ENCODE assay signal across 25 mouse cellular contexts in the genomic region with DNA sequence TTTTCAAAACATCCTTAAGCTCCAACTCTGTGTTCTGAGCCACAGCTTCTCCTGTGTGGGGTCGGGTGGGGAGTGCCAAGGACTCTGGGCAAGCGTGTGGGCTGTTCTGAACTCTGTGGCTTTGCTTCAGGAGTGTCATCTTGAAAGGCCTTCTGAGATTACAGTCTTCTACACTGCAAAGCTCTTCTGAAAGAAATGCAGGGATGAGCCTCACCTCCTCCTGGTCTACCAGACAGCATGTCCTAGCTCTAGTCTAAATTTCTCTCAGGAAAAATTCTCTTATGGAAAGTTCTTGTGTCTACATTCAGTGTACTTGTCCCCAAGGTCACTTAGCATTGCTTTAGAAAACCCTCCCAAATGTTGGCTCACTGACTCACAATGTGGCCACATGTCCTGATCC.
"Had no signal": no experiment of that assay in that cellular context is flagged by ENCODE, and none has a peak within 500 bp of the region (broad histone marks: within the 10 kb centered on the region; RNA-seq: fewer than 3 reads in every experiment).

No protein-coding gene starts in this region.

- H3K9ac ChIP-seq: heart, embryonic 12.5 days; hindbrain, embryonic 12.5 days; hindbrain, embryonic 14.5 days; intestine, embryonic 15.5 days; limb, embryonic 12.5 days; liver, embryonic 13.5 days; liver, embryonic 15.5 days had no signal

- H3K27ac ChIP-seq: gastrocnemius, adult 2 months; heart, embryonic 10.5 days; hindbrain, embryonic 10.5 days; hindbrain, embryonic 12.5 days; hindbrain, embryonic 14.5 days; intestine, embryonic 15.5 days; limb, embryonic 10.5 days; limb, embryonic 12.5 days; liver, embryonic 13.5 days; liver, embryonic 15.5 days had no signal

- DNase-seq: gastrocnemius, adult 2 months; gastrocnemius, postnatal 10 days; gastrocnemius, postnatal 25 days; heart, postnatal 10 days; heart, postnatal 4 days; kidney, adult 18-20 months; kidney, adult 8-10 months; kidney, postnatal 10 days; kidney, postnatal 25 days; kidney, postnatal 4 days; liver; liver, embryonic 13.5 days had no signal

- H3K4me3 ChIP-seq: gastrocnemius, adult 2 months; heart, embryonic 10.5 days; heart, embryonic 12.5 days; hindbrain, embryonic 10.5 days; hindbrain, embryonic 12.5 days; intestine, embryonic 15.5 days; limb, embryonic 10.5 days; limb, embryonic 12.5 days; liver, embryonic 13.5 days; liver, embryonic 15.5 days had no signal

- H3K4me2 ChIP-seq: heart, embryonic 12.5 days; hindbrain, embryonic 12.5 days; hindbrain, embryonic 14.5 days; intestine, embryonic 15.5 days; limb, embryonic 12.5 days; liver, embryonic 11.5 days; liver, embryonic 13.5 days; liver, embryonic 15.5 days had no signal

- H3K27me3 ChIP-seq: heart, embryonic 12.5 days; hindbrain, embryonic 12.5 days; intestine, embryonic 15.5 days; limb, embryonic 12.5 days; liver, embryonic 13.5 days; liver, embryonic 15.5 days had no signal

- H3K9me3 ChIP-seq: heart, embryonic 10.5 days; heart, embryonic 12.5 days; hindbrain, embryonic 10.5 days; hindbrain, embryonic 12.5 days; intestine, embryonic 15.5 days; limb, embryonic 10.5 days; limb, embryonic 12.5 days; liver, embryonic 13.5 days; liver, embryonic 15.5 days had no signal

- H3K4me1 ChIP-seq: heart, embryonic 10.5 days; heart, embryonic 12.5 days; hindbrain, embryonic 10.5 days; hindbrain, embryonic 12.5 days; intestine, embryonic 15.5 days; limb, embryonic 12.5 days; liver, embryonic 13.5 days; liver, embryonic 15.5 days had no signal

- ATAC-seq: hindbrain, embryonic 16.5 days; inflammation-experienced regulatory T-cells, adult 6 months; intestine, embryonic 15.5 days; intestine, postnatal 0 days had no signal

- H3K36me3 ChIP-seq: heart, embryonic 10.5 days; intestine, embryonic 15.5 days; limb, embryonic 10.5 days; limb, embryonic 12.5 days; liver, embryonic 13.5 days; liver, embryonic 15.5 days had no signal
